Mouse (Mus musculus) thymus, adult 2 months (tissue): Measurements from ENCODE around the gene Asb4.

Source experiments
- CTCF ChIP-seq: fragments of 200-500 bp; IDR thresholded peaks from 2 replicates; pipeline ENCODE4 v1.5.1; 2012; ENCODE audit warnings: mild to moderate bottlenecking, control low read depth, low read length, moderate library complexity, borderline replicate concordance; ENCODE audit not compliant: control insufficient read depth, poor library complexity, insufficient read depth; ENCODE audit errors: extremely low read depth
- POLR2A ChIP-seq: fragments of 200-500 bp; IDR thresholded peaks from 2 replicates; pipeline ENCODE4 v1.6.1; 2012; ENCODE audit warnings: mild to moderate bottlenecking, low read length, control low read depth, moderate library complexity; ENCODE audit not compliant: control insufficient read depth, poor library complexity, insufficient read depth; ENCODE audit errors: extremely low read depth

DNA sequence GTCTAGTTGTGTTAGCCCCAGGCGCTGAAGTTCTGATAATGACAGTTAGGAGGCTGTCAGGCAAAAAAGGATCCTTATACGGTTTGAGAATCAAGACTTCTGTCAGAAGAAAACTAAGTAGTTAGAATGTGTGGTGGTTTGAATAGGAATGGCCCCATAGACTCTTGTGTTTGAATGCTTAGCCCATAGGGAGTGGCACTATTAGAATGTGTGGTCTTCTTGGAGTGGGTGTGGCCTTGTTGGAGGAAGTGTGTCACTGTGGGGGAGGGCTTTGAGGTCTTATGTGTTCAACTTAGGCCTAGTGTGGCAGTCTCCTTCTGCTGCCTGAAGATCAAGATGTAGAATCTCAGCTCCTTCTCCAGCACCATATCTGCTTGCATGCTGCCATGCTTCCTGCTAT lies 43.8 kb downstream of the Asb4 start:
- no peak for TF ChIP-seq POLR2A
- no peak for TF ChIP-seq CTCF
